ENCODE assay signal across 25 mouse cellular contexts in the genomic region with DNA sequence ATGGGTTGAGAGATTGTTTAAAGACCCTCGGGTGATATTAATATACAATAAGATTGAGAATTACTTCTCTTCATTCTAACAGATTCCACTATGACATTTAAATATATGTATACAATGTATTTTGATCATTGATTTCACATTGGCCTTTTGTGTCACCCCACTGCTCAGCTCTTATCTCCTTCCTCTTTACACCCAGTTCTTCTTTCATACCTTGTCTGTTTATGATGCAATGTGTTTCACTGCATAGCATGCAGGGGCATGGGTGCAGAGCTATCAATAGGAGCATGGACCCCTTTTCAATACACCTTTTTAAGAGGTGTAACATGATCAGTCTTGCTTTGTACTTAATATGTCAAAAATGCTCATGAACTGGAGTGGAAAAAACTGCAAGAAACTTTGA. TPM values are rescaled to one million over a fixed set of nuclear protein-coding genes. Genes with fewer than 3 reads are reported as not detected.
"Had no signal": no experiment of that assay in that cellular context is flagged by ENCODE, and none has a peak within 500 bp of the region (broad histone marks: within the 10 kb centered on the region; RNA-seq: fewer than 3 reads in every experiment).

No protein-coding gene starts in this region.

- DNase-seq: retina, postnatal 1 day; right cerebral cortex, adult 18-20 months; right cerebral cortex, postnatal 14 days; right cerebral cortex, postnatal 25 days; right cerebral cortex, postnatal 4 days; spleen, adult 18-20 months; thymus, adult 18-20 months; thymus, adult 2 months; thymus, postnatal 14 days; thymus, postnatal 25 days; thymus, postnatal 36 days; thymus, postnatal 4 days had no signal

- H3K9me3 ChIP-seq: neural tube, embryonic 13.5 days; neural tube, embryonic 15.5 days; stomach, embryonic 15.5 days had no signal

- H3K4me1 ChIP-seq: neural tube, embryonic 13.5 days; neural tube, embryonic 15.5 days; stomach, embryonic 15.5 days had no signal

- H3K27ac ChIP-seq: neural tube, embryonic 13.5 days; neural tube, embryonic 15.5 days; stomach, embryonic 15.5 days; stomach, postnatal 0 days had no signal

- H3K27me3 ChIP-seq: neural tube, embryonic 13.5 days; neural tube, embryonic 15.5 days; stomach, embryonic 15.5 days had no signal

- H3K9ac ChIP-seq: neural tube, embryonic 13.5 days; neural tube, embryonic 15.5 days; stomach, embryonic 15.5 days had no signal

- H3K4me3 ChIP-seq: neural tube, embryonic 13.5 days; neural tube, embryonic 15.5 days; stomach, embryonic 15.5 days had no signal

- H3K36me3 ChIP-seq: neural tube, embryonic 13.5 days; neural tube, embryonic 15.5 days; stomach, embryonic 15.5 days had no signal

RNA-seq across cellular contexts. Expression of a gene that starts 17.1 kb away (rescaled TPM):
- total RNA-seq: neutrophil, adult 5-6 weeks had no signal
- polyA plus RNA-seq: neural tube, embryonic 13.5 days; neural tube, embryonic 14.5 days; neural tube, embryonic 15.5 days; spleen, adult 2 months; thymus, postnatal 0 days; urinary bladder, adult 2 months had no signal

RNA-seq across cellular contexts. Expression of a gene that starts 33.4 kb away (rescaled TPM):
- total RNA-seq: neutrophil, adult 5-6 weeks had no signal
- polyA plus RNA-seq: neural tube, embryonic 13.5 days; neural tube, embryonic 14.5 days; neural tube, embryonic 15.5 days; small intestine, adult 2 months; spleen, adult 2 months; stomach, embryonic 14.5 days; stomach, embryonic 15.5 days; stomach, embryonic 16.5 days; stomach, postnatal 0 days; testis, adult 2 months; thymus, adult 2 months; thymus, postnatal 0 days; urinary bladder, adult 2 months had no signal

RNA-seq across cellular contexts. Expression of a gene that starts 39.3 kb away (rescaled TPM):
- total RNA-seq: neutrophil, adult 5-6 weeks had no signal
- polyA plus RNA-seq: neural tube, embryonic 13.5 days; neural tube, embryonic 14.5 days; neural tube, embryonic 15.5 days; stomach, embryonic 14.5 days; stomach, embryonic 15.5 days; stomach, embryonic 16.5 days; stomach, postnatal 0 days; testis, adult 2 months; urinary bladder, adult 2 months had no signal
